Mouse (Mus musculus) limb, embryonic 11.5 days (tissue): ENCODE data around the gene Rbfox1. TPM values are rescaled to one million over a fixed set of nuclear protein-coding genes. Genes with fewer than 3 reads are reported as not detected.

Experiments
- ATAC-seq: fragments of 200-750 bp; cut with Nextera tagmentation; 2 replicates; pipeline ENCODE4 v1.8.0; 2017; ENCODE audit warnings: low read depth; ENCODE audit not compliant: insufficient number of reproducible peaks, low FRiP score, low TSS enrichment
- DNase-seq: peaks from one replicate; pipeline ENCODE4 v3.0.0-alpha.2; 2015; ENCODE audit warnings: low spot score
- H3K27ac ChIP-seq: fragments of 300-500 bp; sonication (generic); replicated peaks from 2 replicates; pipeline ENCODE4 v1.5.1; 2014; ENCODE audit warnings: low read depth, mild to moderate bottlenecking, low read length
- H3K27me3 ChIP-seq: fragments of 300-500 bp; sonication (generic); 2 replicates; pipeline ENCODE4 v1.6.1; 2014; ENCODE audit warnings: mild to moderate bottlenecking, low read length, mixed read lengths; ENCODE audit not compliant: control insufficient read depth, insufficient read depth
- H3K36me3 ChIP-seq: fragments of 300-500 bp; sonication (generic); 2 replicates; pipeline ENCODE4 v1.6.1; 2014; ENCODE audit warnings: mild to moderate bottlenecking, low read length, moderate library complexity, mixed read lengths; ENCODE audit not compliant: control insufficient read depth, insufficient read depth
- H3K4me1 ChIP-seq: fragments of 300-500 bp; sonication (generic); 2 replicates; pipeline ENCODE4 v1.6.1; 2014; ENCODE audit warnings: low read length, mixed read lengths; ENCODE audit not compliant: control insufficient read depth, insufficient read depth
- H3K4me2 ChIP-seq: fragments of 300-500 bp; sonication (generic); 2 replicates; pipeline ENCODE4 v1.6.1; 2014; ENCODE audit warnings: low read depth, mild to moderate bottlenecking, moderate library complexity; ENCODE audit not compliant: severe bottlenecking
- H3K4me3 ChIP-seq: fragments of 300-500 bp; sonication (generic); 2 replicates; pipeline ENCODE4 v1.5.1; 2014; ENCODE audit warnings: low read depth, low read length
- H3K9ac ChIP-seq: fragments of 300-500 bp; sonication (generic); 2 replicates; pipeline ENCODE4 v1.6.1; 2014; ENCODE audit warnings: mild to moderate bottlenecking, low read length
- H3K9me3 ChIP-seq: fragments of 300-500 bp; sonication (generic); 2 replicates; pipeline ENCODE4 v1.6.1; 2016; ENCODE audit warnings: low read length; ENCODE audit not compliant: control insufficient read depth
- WGBS: fragments of 180-500 bp; shearing (Covaris S2); extraction: QIAGEN DNeasy Blood & Tissue Kit; methylation state at CpG from one replicate; pipeline ENCODE4 v1.1.7; 2014; 5-methylcytosine and 5-hydroxymethylcytosine counted together
- polyA plus RNA-seq: library from polyadenylated mRNA; unstranded; fragments of >200 nt; fragmentation: Nextera tagmentation; extraction: Ambion mirVana; gene quantifications from 2 replicates; pipeline ENCODE4 v1.2.1, GENCODE M21; 2014

Rbfox1 gene
- polyA plus RNA-seq, 1 experiment from 2014 or later = 0.81 TPM

GRCm38 (mm10) chr16:7149106-7149899 lies 1264.1 kb downstream of the Rbfox1 start:
- H3K27ac ChIP-seq = no peak overlapping the region
- H3K36me3 ChIP-seq = no peaks in the 10 kb centered on the region
- H3K9me3 ChIP-seq = no peaks in the 10 kb centered on the region
- H3K4me1 ChIP-seq = peaks cover 3% of the 10 kb centered on the region; the same call in 1 of the 2 replicates
- H3K4me3 ChIP-seq = no peak overlapping the region
- H3K27me3 ChIP-seq = no peaks in the 10 kb centered on the region
- ATAC-seq (no peak), DNase-seq (peak; percentile 48)
- H3K9ac ChIP-seq = no peak overlapping the region
- 76% methylated on average over 16 of the region's 16 CpGs for WGBS
- H3K4me2 ChIP-seq = peak overlapping the region; percentile 25; the same call in 1 of the 2 replicates

GRCm38 (mm10) chr16:7150201-7150791 lies 1265.1 kb downstream of the Rbfox1 start:
- DNase-seq (peak; percentile 67), ATAC-seq (peak; percentile 83)
- H3K4me3 ChIP-seq = no peak overlapping the region
- H3K4me2 ChIP-seq = peak overlapping the region; percentile 25
- 18% methylated on average over 8 of the region's 8 CpGs for WGBS
- H3K36me3 ChIP-seq = no peaks in the 10 kb centered on the region
- no peak overlapping the region for H3K9ac ChIP-seq
- H3K4me1 ChIP-seq = peaks cover 3% of the 10 kb centered on the region; the same call in 1 of the 2 replicates
- H3K9me3 ChIP-seq = no peaks in the 10 kb centered on the region
- no peaks in the 10 kb centered on the region for H3K27me3 ChIP-seq
- H3K27ac ChIP-seq = peak overlapping the region; percentile 42; the same call in 1 of the 2 replicates

GRCm38 (mm10) chr16:7152401-7152800 lies 1267.2 kb downstream of the Rbfox1 start:
- Histone ChIP-seq H3K4me1 (peaks cover 3% of the 10 kb centered on the region; the same call in 1 of the 2 replicates), H3K36me3 (no peaks in the 10 kb centered on the region), H3K27ac (no peak overlapping the region), H3K4me3 (no peak overlapping the region), H3K9me3 (no peaks in the 10 kb centered on the region), H3K9ac (no peak overlapping the region), H3K4me2 (no peak overlapping the region), H3K27me3 (no peaks in the 10 kb centered on the region)
- DNase-seq (no peak), ATAC-seq (no peak)
- WGBS = 88% methylated on average over 4 of the region's 4 CpGs

GRCm38 (mm10) chr16:7154671-7155070 lies 1269.5 kb downstream of the Rbfox1 start:
- no peak for ATAC-seq
- Histone ChIP-seq H3K36me3 (no peaks in the 10 kb centered on the region), H3K27me3 (no peaks in the 10 kb centered on the region), H3K4me3 (no peak overlapping the region), H3K27ac (no peak overlapping the region), H3K9ac (no peak overlapping the region), H3K4me1 (peaks cover 3% of the 10 kb centered on the region; the same call in 1 of the 2 replicates), H3K4me2 (no peak overlapping the region), H3K9me3 (no peaks in the 10 kb centered on the region)
- WGBS = 87% methylated on average over 3 of the region's 3 CpGs
- DNase-seq = no peak

- no peaks in the 10 kb centered on the region for H3K9me3 ChIP-seq
- no peak overlapping the region for H3K4me2 ChIP-seq
- no peak for ATAC-seq
- H3K27ac ChIP-seq = no peak overlapping the region
- no peaks in the 10 kb centered on the region for H3K27me3 ChIP-seq
- no peak for DNase-seq
- WGBS = 80% methylated on average over 8 of the region's 8 CpGs
- H3K9ac ChIP-seq = no peak overlapping the region
- H3K4me3 ChIP-seq = no peak overlapping the region
- H3K4me1 ChIP-seq = peaks cover 4% of the 10 kb centered on the region; the same call in 1 of the 2 replicates
- no peaks in the 10 kb centered on the region for H3K36me3 ChIP-seq
Measured at GRCm38 (mm10) chr16:7158856-7159826, 1274.0 kb downstream of the Rbfox1 start.

- Histone ChIP-seq H3K9ac (no peak overlapping the region), H3K27ac (no peak overlapping the region), H3K27me3 (no peaks in the 10 kb centered on the region), H3K36me3 (no peaks in the 10 kb centered on the region), H3K4me1 (peaks cover 4% of the 10 kb centered on the region; the same call in 1 of the 2 replicates), H3K9me3 (no peaks in the 10 kb centered on the region), H3K4me2 (no peak overlapping the region), H3K4me3 (no peak overlapping the region)
- ATAC-seq (no peak), DNase-seq (no peak)
- WGBS = 79% methylated on average over 6 of the region's 6 CpGs
Measured at GRCm38 (mm10) chr16:7159827-7160217, 1274.7 kb downstream of the Rbfox1 start.

- Histone ChIP-seq H3K9me3 (no peaks in the 10 kb centered on the region), H3K4me2 (no peak overlapping the region), H3K36me3 (no peaks in the 10 kb centered on the region), H3K9ac (no peak overlapping the region), H3K4me3 (no peak overlapping the region), H3K4me1 (peaks cover 4% of the 10 kb centered on the region; the same call in 1 of the 2 replicates), H3K27me3 (no peaks in the 10 kb centered on the region), H3K27ac (no peak overlapping the region)
- WGBS = 78% methylated on average over 4 of the region's 4 CpGs
- no peak for ATAC-seq
- DNase-seq = no peak
Measured at GRCm38 (mm10) chr16:7162168-7162567, 1277.0 kb downstream of the Rbfox1 start.

GRCm38 (mm10) chr16:7163688-7164087 lies 1278.5 kb downstream of the Rbfox1 start:
- ATAC-seq (no peak), DNase-seq (no peak)
- 64% methylated on average over 4 of the region's 4 CpGs for WGBS
- Histone ChIP-seq H3K4me3 (no peak overlapping the region), H3K9ac (no peak overlapping the region), H3K27ac (no peak overlapping the region), H3K9me3 (no peaks in the 10 kb centered on the region), H3K4me1 (peaks cover 4% of the 10 kb centered on the region; the same call in 1 of the 2 replicates), H3K36me3 (no peaks in the 10 kb centered on the region), H3K4me2 (no peak overlapping the region), H3K27me3 (no peaks in the 10 kb centered on the region)
